Mouse (Mus musculus) CH12.LX (cell line): Measurements from ENCODE around the gene Tmem119. TPM values are rescaled to one million over a fixed set of nuclear protein-coding genes. Genes with fewer than 3 reads are reported as not detected.

Experiments used
- DNase-seq: peaks from one replicate; pipeline ENCODE4 v3.0.0-alpha.2; 2013; ENCODE audit errors: extremely low read depth
- H3K27ac ChIP-seq: 2 replicates; pipeline ENCODE4 v1.5.1; 2012; ENCODE audit warnings: low read depth, mild to moderate bottlenecking, control low read depth, moderate library complexity; ENCODE audit not compliant: insufficient read depth
- H3K27me3 ChIP-seq: replicated peaks from 2 replicates; pipeline ENCODE3; 2012; ENCODE audit warnings: inconsistent platforms
- H3K36me3 ChIP-seq, 2 experiments: replicated peaks in 1 of 2; 2 replicates each; pipeline versions ENCODE3 to v1.6.1; 2012; ENCODE audit warnings: inconsistent platforms in 1 of 2, low read length in 1 of 2, mild to moderate bottlenecking in 1 of 2, mixed read lengths in 1 of 2, moderate library complexity in 1 of 2; ENCODE audit not compliant: control insufficient read depth in 1 of 2, insufficient read depth in 1 of 2
- H3K4me1 ChIP-seq, 2 experiments: 2 replicates each; pipeline ENCODE4 v1.6.1; 2012; ENCODE audit warnings: inconsistent platforms in 1 of 2, moderate library complexity in 1 of 2; ENCODE audit not compliant: insufficient read depth in 2 of 2, control insufficient read depth in 1 of 2
- H3K4me2 ChIP-seq: 2 replicates; pipeline ENCODE4 v1.6.1; 2012; ENCODE audit warnings: low read depth, mild to moderate bottlenecking, control low read depth; ENCODE audit not compliant: poor library complexity, insufficient read depth, severe bottlenecking
- H3K4me3 ChIP-seq, 3 experiments: fragments of 150-350 bp in 1 of 3; sonication (generic) in 1 of 3; replicated peaks in 1 of 3; 2 replicates each; pipeline versions ENCODE3 to v1.5.1; 2011 to 2012; ENCODE audit warnings: low read depth in 2 of 3, low read length in 2 of 3, mild to moderate bottlenecking in 2 of 3, moderate library complexity in 2 of 3, control low read depth in 1 of 3, improper control_type of control experiment in 1 of 3, inconsistent platforms in 1 of 3, mixed read lengths in 1 of 3; ENCODE audit not compliant: poor library complexity in 1 of 3
- H3K79me2 ChIP-seq: replicated peaks from 2 replicates; pipeline ENCODE4 v1.6.1; 2012; ENCODE audit warnings: mild to moderate bottlenecking, moderate library complexity; ENCODE audit not compliant: control insufficient read depth, poor library complexity, insufficient read depth, severe bottlenecking; ENCODE audit errors: extremely low read depth
- H3K9ac ChIP-seq: 2 replicates; pipeline ENCODE4 v1.6.1; 2012; ENCODE audit warnings: low read depth, mild to moderate bottlenecking, control low read depth, moderate library complexity; ENCODE audit not compliant: insufficient read depth
- H3K9me3 ChIP-seq: replicated peaks from 2 replicates; pipeline ENCODE3; 2012; ENCODE audit warnings: low read length, inconsistent platforms, mixed read lengths
- BHLHE40 ChIP-seq: IDR thresholded peaks from 2 replicates; pipeline ENCODE4 v1.6.1; 2011; ENCODE audit warnings: mild to moderate bottlenecking, low read depth, low read length, improper control_type of control experiment
- CHD1 ChIP-seq: IDR thresholded peaks from 2 replicates; pipeline ENCODE4 v1.6.1; 2012; ENCODE audit warnings: low read depth, low read length, improper control_type of control experiment, inconsistent platforms
- CHD2 ChIP-seq: IDR thresholded peaks from 2 replicates; pipeline ENCODE4 v1.6.1; 2011; ENCODE audit warnings: low read length, improper control_type of control experiment
- E2F4 ChIP-seq: IDR thresholded peaks from 2 replicates; pipeline ENCODE4 v1.6.1; 2011; ENCODE audit warnings: low read depth, low read length, improper control_type of control experiment; ENCODE audit not compliant: insufficient replicate concordance
- EP300 ChIP-seq: IDR thresholded peaks from 2 replicates; pipeline ENCODE4 v1.6.1; 2011; ENCODE audit warnings: low read length, improper control_type of control experiment
- GABPA ChIP-seq: IDR thresholded peaks from 2 replicates; pipeline ENCODE4 v1.6.1; 2012; ENCODE audit warnings: low read depth, low read length, improper control_type of control experiment, inconsistent platforms; ENCODE audit not compliant: insufficient replicate concordance
- IRF4 ChIP-seq: IDR thresholded peaks from 2 replicates; pipeline ENCODE4 v1.6.1; 2014; ENCODE audit warnings: low read depth, mild to moderate bottlenecking, inconsistent platforms, low read length, improper control_type of control experiment
- JUN ChIP-seq: IDR thresholded peaks from 2 replicates; pipeline ENCODE4 v1.6.1; 2011; ENCODE audit warnings: low read depth, mild to moderate bottlenecking, low read length, improper control_type of control experiment, moderate library complexity; ENCODE audit not compliant: insufficient read depth
- KAT2A ChIP-seq: IDR thresholded peaks from 2 replicates; pipeline ENCODE4 v1.6.1; 2012; ENCODE audit warnings: low read length, improper control_type of control experiment, inconsistent platforms; ENCODE audit not compliant: insufficient replicate concordance
- MAFK ChIP-seq: IDR thresholded peaks from 2 replicates; pipeline ENCODE4 v1.6.1; 2011; ENCODE audit warnings: low read length, improper control_type of control experiment; ENCODE audit not compliant: insufficient replicate concordance
- MAZ ChIP-seq: IDR thresholded peaks from 2 replicates; pipeline ENCODE4 v1.6.1; 2012; ENCODE audit warnings: low read depth, mild to moderate bottlenecking, inconsistent platforms, low read length, improper control_type of control experiment, moderate library complexity
- MYC ChIP-seq: IDR thresholded peaks from 2 replicates; pipeline ENCODE4 v1.6.1; 2011; ENCODE audit warnings: low read depth, mild to moderate bottlenecking, improper control_type of control experiment, low read length
- PAX5 ChIP-seq: IDR thresholded peaks from 2 replicates; pipeline ENCODE4 v1.6.1; 2012; ENCODE audit warnings: low read length, inconsistent platforms, mixed read lengths
- RAD21 ChIP-seq: IDR thresholded peaks from 2 replicates; pipeline ENCODE4 v1.6.1; 2011; ENCODE audit warnings: low read depth, mild to moderate bottlenecking, low read length, improper control_type of control experiment, moderate library complexity
- RCOR1 ChIP-seq: conservative IDR thresholded peaks from 2 replicates; pipeline ENCODE4 v1.6.1; 2012; ENCODE audit warnings: low read depth, mild to moderate bottlenecking, inconsistent platforms, low read length, improper control_type of control experiment
- SIN3A ChIP-seq: IDR thresholded peaks from 2 replicates; pipeline ENCODE4 v1.6.1; 2012; ENCODE audit warnings: low read length, improper control_type of control experiment, inconsistent platforms
- SMC3 ChIP-seq: IDR thresholded peaks from 2 replicates; pipeline ENCODE4 v1.6.1; 2011; ENCODE audit warnings: low read depth, low read length, improper control_type of control experiment
- TCF12 ChIP-seq: IDR thresholded peaks from 2 replicates; pipeline ENCODE4 v1.6.1; 2014; ENCODE audit warnings: low read depth, mild to moderate bottlenecking, inconsistent platforms, low read length, improper control_type of control experiment
- USF1 ChIP-seq: IDR thresholded peaks from 2 replicates; pipeline ENCODE4 v1.6.1; 2014; ENCODE audit warnings: low read depth, mild to moderate bottlenecking, inconsistent platforms, low read length, improper control_type of control experiment
- USF2 ChIP-seq: conservative IDR thresholded peaks from 2 replicates; pipeline ENCODE4 v1.6.1; 2011; ENCODE audit warnings: low read depth, low read length, improper control_type of control experiment
- ZC3H11A ChIP-seq: IDR thresholded peaks from 2 replicates; pipeline ENCODE4 v1.6.1; 2012; ENCODE audit warnings: low read depth, mild to moderate bottlenecking, inconsistent platforms, low read length, improper control_type of control experiment
- dilution Hi-C: fragments of 300-500 bp; cut with MboI; formaldehyde crosslinking; loops from 2 replicates; pipeline ENCODE4 v1.14.3; 2020; ENCODE audit warnings: low sequenced_read_pairs; ENCODE audit not compliant: extremely low pct_unique_long_range_greater_than_20kb, extremely low pct_ligation_motif_present
- in situ Hi-C: fragments of 300-500 bp; cut with MboI; formaldehyde crosslinking; loops from 3 replicates; pipeline ENCODE4 v1.14.3; 2019; ENCODE audit warnings: low sequenced_read_pairs, low pct_ligation_motif_present, low pct_unique_long_range_greater_than_20kb, mixed read lengths
- polyA plus RNA-seq: library from polyadenylated mRNA; unstranded; fragments of >175 nt; gene quantifications from 2 replicates; pipeline ENCODE4 v1.2.1, GENCODE M21; 2012; ENCODE audit warnings: low read depth; ENCODE audit not compliant: insufficient read length
- total RNA-seq, 2 experiments: library from RNA; depleted of rRNA; stranded (reverse); fragments of 300-350 nt in 1 of 2; fragments of >200 nt in 1 of 2; gene quantifications; 2 replicates each; pipeline ENCODE4 v1.2.3; 2012 to 2014

The Tmem119 gene
- total and polyA plus RNA-seq, 3 experiments: 0.30 to 1.5 (median 1.0) TPM

GRCm38 (mm10) chr5:113825558-113825957 lies 25.2 kb upstream of the Tmem119 start:
- dilution Hi-C loops (no loop called here), in situ Hi-C loops (loop anchor here (10.0 kb wide), 1 partner anchor 241 kb away; no protein-coding TSS in a partner anchor)
- H3K4me1 ChIP-seq: peaks cover 22 to 58% of the 10 kb centered on the region in 2 experiments
- DNase-seq: no peak
- no peak overlapping the region for H3K4me2 ChIP-seq
- H3K9ac ChIP-seq: no peak overlapping the region
- H3K36me3 ChIP-seq: peaks cover 7 to 43% of the 10 kb centered on the region in 2 experiments
- no peaks in the 10 kb centered on the region for H3K79me2 ChIP-seq
- no peak for TF ChIP-seq SIN3A
- TF ChIP-seq BHLHE40: no peak
- no peak for TF ChIP-seq CHD1
- no peak for TF ChIP-seq PAX5
- TF ChIP-seq MAZ: no peak
- TF ChIP-seq RCOR1: no peak
- no peak for TF ChIP-seq SMC3
- no peak for TF ChIP-seq USF1
- no peak for TF ChIP-seq ZC3H11A
- TF ChIP-seq JUN: no peak
- no peak for TF ChIP-seq EP300
- TF ChIP-seq KAT2A: no peak
- no peak for TF ChIP-seq TCF12
- no peak for TF ChIP-seq RAD21
- no peak for TF ChIP-seq IRF4
- TF ChIP-seq E2F4: no peak
- TF ChIP-seq MAFK: no peak
- TF ChIP-seq CHD2: no peak
- TF ChIP-seq USF2: no peak
- no peak overlapping the region for H3K4me3 ChIP-seq
- H3K27me3 ChIP-seq: no peaks in the 10 kb centered on the region
- H3K27ac ChIP-seq: no peak overlapping the region
- H3K9me3 ChIP-seq: peaks cover 32% of the 10 kb centered on the region

DNA sequence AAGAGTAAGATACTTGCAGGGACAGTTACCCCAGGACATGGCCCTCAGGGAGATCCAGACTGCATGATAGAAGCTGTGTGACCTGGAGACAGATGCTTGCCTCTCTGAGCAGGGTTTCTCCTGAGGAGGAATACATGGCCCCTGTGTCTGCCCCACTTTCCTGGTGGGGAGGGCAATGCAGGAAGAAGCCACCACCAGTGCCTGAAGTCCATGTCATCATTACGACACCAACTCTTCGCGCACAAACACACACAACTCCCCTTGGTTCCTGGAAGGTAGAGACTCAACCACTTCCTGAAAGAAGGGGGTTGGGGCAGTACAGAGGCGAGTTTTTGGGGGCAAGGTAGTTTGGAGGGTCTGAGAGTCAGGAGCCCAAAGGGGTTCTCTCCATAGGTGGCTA lies 23.9 kb upstream of the Tmem119 start:
- Histone ChIP-seq H3K79me2 (no peaks in the 10 kb centered on the region), H3K27ac (no peak overlapping the region), H3K9ac (no peak overlapping the region), H3K4me1 (peaks cover 19 to 48% of the 10 kb centered on the region in 2 experiments), H3K36me3 (peaks cover 8 to 52% of the 10 kb centered on the region in 2 experiments), H3K9me3 (peaks cover 32% of the 10 kb centered on the region), H3K4me2 (no peak overlapping the region), H3K4me3 (no peak overlapping the region), H3K27me3 (no peaks in the 10 kb centered on the region)
- dilution Hi-C loops (no loop called here), in situ Hi-C loops (loop anchor here (10.0 kb wide), 1 partner anchor 239 kb away; no protein-coding TSS in a partner anchor)
- no peak for DNase-seq
- TF ChIP-seq MYC (no peak), GABPA (no peak), E2F4 (no peak)
